Mouse (Mus musculus) liver, embryonic 15.5 days (tissue): ENCODE data around the gene Arl10. TPM values are rescaled to one million over a fixed set of nuclear protein-coding genes. Genes with fewer than 3 reads are reported as not detected.

ENCODE experiments used
- ATAC-seq: fragments of 200-750 bp; cut with Nextera tagmentation; 2 replicates; pipeline ENCODE4 v1.8.0; 2017; ENCODE audit warnings: moderate number of reproducible peaks, mild to moderate bottlenecking, moderate library complexity; ENCODE audit not compliant: insufficient read depth
- H3K27ac ChIP-seq: fragments of 300-500 bp; sonication (generic); replicated peaks from 2 replicates; pipeline ENCODE4 v1.5.1; 2015; ENCODE audit warnings: mild to moderate bottlenecking, inconsistent platforms
- H3K27me3 ChIP-seq: fragments of 300-500 bp; sonication (generic); 2 replicates; pipeline ENCODE4 v1.6.1; 2015; ENCODE audit warnings: mild to moderate bottlenecking, inconsistent platforms
- H3K36me3 ChIP-seq: fragments of 300-500 bp; sonication (generic); replicated peaks from 2 replicates; pipeline ENCODE4 v1.6.1; 2015; ENCODE audit warnings: moderate library complexity, mild to moderate bottlenecking, inconsistent platforms
- H3K4me1 ChIP-seq: fragments of 300-500 bp; sonication (generic); replicated peaks from 2 replicates; pipeline ENCODE4 v1.6.1; 2015; ENCODE audit warnings: inconsistent platforms
- H3K4me2 ChIP-seq: fragments of 300-500 bp; sonication (generic); 2 replicates; pipeline ENCODE4 v1.6.1; 2015; ENCODE audit warnings: moderate library complexity, mild to moderate bottlenecking, inconsistent platforms
- H3K4me3 ChIP-seq: fragments of 300-500 bp; sonication (generic); replicated peaks from 2 replicates; pipeline ENCODE4 v1.5.1; 2015; ENCODE audit warnings: mild to moderate bottlenecking, inconsistent platforms
- H3K9ac ChIP-seq: fragments of 300-500 bp; sonication (generic); 2 replicates; pipeline ENCODE4 v1.6.1; 2015; ENCODE audit warnings: moderate library complexity, mild to moderate bottlenecking, inconsistent platforms
- H3K9me3 ChIP-seq: fragments of 300-500 bp; sonication (generic); replicated peaks from 2 replicates; pipeline ENCODE4 v1.6.1; 2016; ENCODE audit warnings: inconsistent platforms
- WGBS: fragments of 180-500 bp; shearing (Covaris S2); methylation state at CpG from one replicate; pipeline ENCODE4 v1.1.7; 2015; ENCODE audit warnings: mixed read lengths; ENCODE audit not compliant: insufficient replicate concordance; 5-methylcytosine and 5-hydroxymethylcytosine counted together
- polyA plus RNA-seq: library from polyadenylated mRNA; unstranded; fragments of >200 nt; fragmentation: Nextera tagmentation; extraction: Ambion mirVana; gene quantifications from 2 replicates; pipeline ENCODE4 v1.2.1, GENCODE M21; 2015

The Arl10 gene
- polyA plus RNA-seq: 7.0 and 8.2 TPM in 2 replicates

- ATAC-seq: peak; percentile 74
- Histone ChIP-seq H3K9me3 (no peaks in the 10 kb centered on the region), H3K27ac (peak within 1 kb of the TSS; percentile 57; the same call in 1 of the 2 replicates), H3K9ac (peak within 1 kb of the TSS; percentile 70), H3K4me1 (peaks cover 42% of the 10 kb centered on the region), H3K4me3 (peak within 1 kb of the TSS; percentile 73), H3K27me3 (peaks cover 14% of the 10 kb centered on the region), H3K36me3 (no peaks in the 10 kb centered on the region), H3K4me2 (peak within 1 kb of the TSS; percentile 95)
- under 1% methylated on average over 55 of the region's 55 CpGs for WGBS
These were observed at the start of gene Arl10 for GRCm38 (mm10) chr13:54574854-54575481. Arl10 (plus strand) TSS chr13:54575015.

- Histone ChIP-seq H3K4me2 (no peak overlapping the region), H3K27me3 (no peaks in the 10 kb centered on the region), H3K27ac (no peak overlapping the region), H3K36me3 (peaks cover 27% of the 10 kb centered on the region), H3K4me3 (no peak overlapping the region), H3K9ac (no peak overlapping the region), H3K4me1 (no peaks in the 10 kb centered on the region), H3K9me3 (no peaks in the 10 kb centered on the region)
- 78% methylated on average over 6 of the region's 6 CpGs for WGBS
- ATAC-seq: no peak
These were observed 47.7 kb upstream of the Arl10 start for GRCm38 (mm10) chr13:54527140-54527539.

- Histone ChIP-seq H3K27ac (no peak overlapping the region), H3K4me3 (no peak overlapping the region)
- ATAC-seq: no peak
These were observed 42.7 kb upstream of the Arl10 start for GRCm38 (mm10) chr13:54532134-54532533.

GRCm38 (mm10) chr13:54548036-54548435, 26.8 kb upstream of the Arl10 start:
- no peak overlapping the region for H3K27ac ChIP-seq
- no peak for ATAC-seq
- no peak overlapping the region for H3K4me3 ChIP-seq
- H3K9ac ChIP-seq: no peak overlapping the region
- H3K9me3 ChIP-seq: no peaks in the 10 kb centered on the region
- 73% methylated on average over 7 of the region's 7 CpGs for WGBS
- peaks cover 38% of the 10 kb centered on the region for H3K36me3 ChIP-seq
- no peaks in the 10 kb centered on the region for H3K27me3 ChIP-seq
- no peak overlapping the region for H3K4me2 ChIP-seq
- H3K4me1 ChIP-seq: no peaks in the 10 kb centered on the region

More at GRCm38 (mm10) chr13:54532134-54532533, 42.7 kb upstream of the Arl10 start:
- Histone ChIP-seq H3K4me2 (no peak overlapping the region), H3K36me3 (peaks cover 14% of the 10 kb centered on the region; the same call in 1 of the 2 replicates), H3K9me3 (no peaks in the 10 kb centered on the region), H3K4me1 (no peaks in the 10 kb centered on the region), H3K9ac (no peak overlapping the region), H3K27me3 (no peaks in the 10 kb centered on the region)

- no peak overlapping the region for H3K4me3 ChIP-seq
- no peak overlapping the region for H3K4me2 ChIP-seq
- no peak overlapping the region for H3K9ac ChIP-seq
- no peak overlapping the region for H3K27ac ChIP-seq
- ATAC-seq: no peak
- no peaks in the 10 kb centered on the region for H3K4me1 ChIP-seq
- no peaks in the 10 kb centered on the region for H3K9me3 ChIP-seq
- H3K27me3 ChIP-seq: no peaks in the 10 kb centered on the region
- WGBS: 84% methylated on average over 9 of the region's 9 CpGs
- peaks cover 96% of the 10 kb centered on the region for H3K36me3 ChIP-seq
These were observed 18.6 kb upstream of the Arl10 start for GRCm38 (mm10) chr13:54556176-54556575.

- no peak overlapping the region for H3K27ac ChIP-seq
- ATAC-seq: no peak
These were observed 18.0 kb upstream of the Arl10 start for GRCm38 (mm10) chr13:54556796-54557195.

GRCm38 (mm10) chr13:54557652-54558051, 17.2 kb upstream of the Arl10 start:
- no peaks in the 10 kb centered on the region for H3K27me3 ChIP-seq
- no peaks in the 10 kb centered on the region for H3K4me1 ChIP-seq
- H3K4me2 ChIP-seq: no peak overlapping the region
- no peak overlapping the region for H3K4me3 ChIP-seq
- no peak for ATAC-seq
- WGBS: 81% methylated on average over 1 of the region's 1 CpGs
- H3K36me3 ChIP-seq: peaks cover 94% of the 10 kb centered on the region
- H3K9me3 ChIP-seq: no peaks in the 10 kb centered on the region
- H3K27ac ChIP-seq: no peak overlapping the region
- no peak overlapping the region for H3K9ac ChIP-seq

More at GRCm38 (mm10) chr13:54556796-54557195, 18.0 kb upstream of the Arl10 start:
- Histone ChIP-seq H3K36me3 (peaks cover 95% of the 10 kb centered on the region), H3K4me1 (no peaks in the 10 kb centered on the region), H3K9me3 (no peaks in the 10 kb centered on the region), H3K27me3 (no peaks in the 10 kb centered on the region), H3K4me3 (no peak overlapping the region), H3K9ac (no peak overlapping the region), H3K4me2 (no peak overlapping the region)
- WGBS: 74% methylated on average over 3 of the region's 3 CpGs

- Histone ChIP-seq H3K9ac (no peak overlapping the region), H3K36me3 (peaks cover 82% of the 10 kb centered on the region), H3K4me3 (no peak overlapping the region), H3K27ac (no peak overlapping the region), H3K4me2 (no peak overlapping the region), H3K27me3 (no peaks in the 10 kb centered on the region), H3K4me1 (peaks cover 17% of the 10 kb centered on the region), H3K9me3 (no peaks in the 10 kb centered on the region)
- 70% methylated on average over 2 of the region's 2 CpGs for WGBS
- ATAC-seq: no peak
These were observed 15.2 kb upstream of the Arl10 start for GRCm38 (mm10) chr13:54559656-54560055.

GRCm38 (mm10) chr13:54560608-54561007, 14.2 kb upstream of the Arl10 start:
- Histone ChIP-seq H3K4me2 (no peak overlapping the region), H3K4me3 (no peak overlapping the region), H3K36me3 (peaks cover 74% of the 10 kb centered on the region), H3K9ac (no peak overlapping the region), H3K27ac (no peak overlapping the region), H3K27me3 (no peaks in the 10 kb centered on the region), H3K9me3 (no peaks in the 10 kb centered on the region), H3K4me1 (peaks cover 22% of the 10 kb centered on the region)
- 82% methylated on average over 7 of the region's 7 CpGs for WGBS
- ATAC-seq: no peak

GRCm38 (mm10) chr13:54562562-54562961, 12.3 kb upstream of the Arl10 start:
- H3K36me3 ChIP-seq: peaks cover 54% of the 10 kb centered on the region
- peaks cover 29% of the 10 kb centered on the region for H3K4me1 ChIP-seq
- H3K4me3 ChIP-seq: no peak overlapping the region
- no peaks in the 10 kb centered on the region for H3K27me3 ChIP-seq
- H3K27ac ChIP-seq: no peak overlapping the region
- H3K4me2 ChIP-seq: no peak overlapping the region
- no peak overlapping the region for H3K9ac ChIP-seq
- H3K9me3 ChIP-seq: no peaks in the 10 kb centered on the region
- 69% methylated on average over 7 of the region's 7 CpGs for WGBS
- no peak for ATAC-seq

GRCm38 (mm10) chr13:54564232-54565200, 10.3 kb upstream of the Arl10 start:
- H3K4me2 ChIP-seq: peak overlapping the region; percentile 80
- peak; percentile 49 for ATAC-seq
- H3K9ac ChIP-seq: peak overlapping the region; percentile 99
- peak overlapping the region; percentile 93 for H3K4me3 ChIP-seq
- WGBS: 9% methylated on average over 45 of the region's 45 CpGs
- H3K27ac ChIP-seq: peak overlapping the region; percentile 82
- H3K36me3 ChIP-seq: peaks cover 35% of the 10 kb centered on the region
- peaks cover 39% of the 10 kb centered on the region for H3K4me1 ChIP-seq
- no peaks in the 10 kb centered on the region for H3K9me3 ChIP-seq
- H3K27me3 ChIP-seq: no peaks in the 10 kb centered on the region
